In genomic region chr17:69239423-69239822, GRCm38 (mm10) we compare ENCODE assay signal across 26 mouse cellular contexts.
"Had no signal": no experiment of that assay in that cellular context is flagged by ENCODE, and none has a peak within 500 bp of the region (broad histone marks: within the 10 kb centered on the region; RNA-seq: fewer than 3 reads in every experiment).

No protein-coding gene starts in this region.

- DNase-seq: forebrain, postnatal 0 days; gastrocnemius, postnatal 14 days; gastrocnemius, postnatal 36 days; heart, adult 11 months; heart, adult 2 months; heart, postnatal 14 days; heart, postnatal 36 days; kidney, adult 11 months; kidney, adult 2 months; kidney, adult 9 months; kidney, postnatal 14 days; kidney, postnatal 36 days; layer of hippocampus, adult 9-11 months; layer of hippocampus, postnatal 36 days; left cerebral cortex, postnatal 4 days; liver had no signal

- H3K27me3 ChIP-seq: heart, embryonic 13.5 days; heart, embryonic 15.5 days; kidney, embryonic 15.5 days; limb, embryonic 12.5 days had no signal

- ATAC-seq: forebrain, postnatal 0 days; hindbrain, postnatal 0 days had no signal

- H3K4me2 ChIP-seq: heart, embryonic 11.5 days; heart, embryonic 13.5 days; heart, embryonic 15.5 days; hindbrain, embryonic 12.5 days; hindbrain, embryonic 14.5 days; kidney, embryonic 15.5 days; limb, embryonic 12.5 days; liver, embryonic 11.5 days had no signal

- H3K27ac ChIP-seq: heart, adult 2 months; heart, embryonic 13.5 days; heart, embryonic 15.5 days; hindbrain, embryonic 12.5 days; hindbrain, embryonic 14.5 days; hindbrain, postnatal 0 days; kidney, embryonic 15.5 days; kidney, postnatal 0 days; limb, embryonic 12.5 days had no signal

- H3K36me3 ChIP-seq: hindbrain, embryonic 12.5 days; kidney, embryonic 15.5 days had no signal

- H3K4me3 ChIP-seq: heart, adult 2 months; heart, embryonic 13.5 days; heart, embryonic 15.5 days; hindbrain, embryonic 12.5 days; kidney, embryonic 15.5 days; limb, embryonic 12.5 days had no signal

- H3K9me3 ChIP-seq: heart, embryonic 13.5 days; heart, embryonic 15.5 days; hindbrain, embryonic 12.5 days; kidney, embryonic 15.5 days; limb, embryonic 12.5 days had no signal

- H3K9ac ChIP-seq: forebrain, postnatal 0 days; heart, embryonic 13.5 days; heart, embryonic 15.5 days; hindbrain, embryonic 12.5 days; hindbrain, embryonic 14.5 days; kidney, embryonic 15.5 days; limb, embryonic 12.5 days had no signal

- H3K4me1 ChIP-seq: heart, embryonic 13.5 days; heart, embryonic 15.5 days; hindbrain, embryonic 12.5 days; kidney, embryonic 15.5 days; limb, embryonic 12.5 days had no signal
